Mouse (Mus musculus) limb, embryonic 11.5 days (tissue): ENCODE results near the gene Astn2. TPM values are rescaled to one million over a fixed set of nuclear protein-coding genes. Genes with fewer than 3 reads are reported as not detected.

Source experiments
- ATAC-seq: fragments of 200-750 bp; cut with Nextera tagmentation; 2 replicates; pipeline ENCODE4 v1.8.0; 2017; ENCODE audit warnings: low read depth; ENCODE audit not compliant: insufficient number of reproducible peaks, low FRiP score, low TSS enrichment
- DNase-seq: peaks from one replicate; pipeline ENCODE4 v3.0.0-alpha.2; 2015; ENCODE audit warnings: low spot score
- H3K27ac ChIP-seq: fragments of 300-500 bp; sonication (generic); replicated peaks from 2 replicates; pipeline ENCODE4 v1.5.1; 2014; ENCODE audit warnings: low read depth, mild to moderate bottlenecking, low read length
- H3K27me3 ChIP-seq: fragments of 300-500 bp; sonication (generic); 2 replicates; pipeline ENCODE4 v1.6.1; 2014; ENCODE audit warnings: mild to moderate bottlenecking, low read length, mixed read lengths; ENCODE audit not compliant: control insufficient read depth, insufficient read depth
- H3K36me3 ChIP-seq: fragments of 300-500 bp; sonication (generic); 2 replicates; pipeline ENCODE4 v1.6.1; 2014; ENCODE audit warnings: mild to moderate bottlenecking, low read length, moderate library complexity, mixed read lengths; ENCODE audit not compliant: control insufficient read depth, insufficient read depth
- H3K4me1 ChIP-seq: fragments of 300-500 bp; sonication (generic); 2 replicates; pipeline ENCODE4 v1.6.1; 2014; ENCODE audit warnings: low read length, mixed read lengths; ENCODE audit not compliant: control insufficient read depth, insufficient read depth
- H3K4me2 ChIP-seq: fragments of 300-500 bp; sonication (generic); 2 replicates; pipeline ENCODE4 v1.6.1; 2014; ENCODE audit warnings: low read depth, mild to moderate bottlenecking, moderate library complexity; ENCODE audit not compliant: severe bottlenecking
- H3K4me3 ChIP-seq: fragments of 300-500 bp; sonication (generic); 2 replicates; pipeline ENCODE4 v1.5.1; 2014; ENCODE audit warnings: low read depth, low read length
- H3K9ac ChIP-seq: fragments of 300-500 bp; sonication (generic); 2 replicates; pipeline ENCODE4 v1.6.1; 2014; ENCODE audit warnings: mild to moderate bottlenecking, low read length
- H3K9me3 ChIP-seq: fragments of 300-500 bp; sonication (generic); 2 replicates; pipeline ENCODE4 v1.6.1; 2016; ENCODE audit warnings: low read length; ENCODE audit not compliant: control insufficient read depth
- WGBS: fragments of 180-500 bp; shearing (Covaris S2); extraction: QIAGEN DNeasy Blood & Tissue Kit; methylation state at CpG from one replicate; pipeline ENCODE4 v1.1.7; 2014; 5-methylcytosine and 5-hydroxymethylcytosine counted together
- polyA plus RNA-seq: library from polyadenylated mRNA; unstranded; fragments of >200 nt; fragmentation: Nextera tagmentation; extraction: Ambion mirVana; gene quantifications from 2 replicates; pipeline ENCODE4 v1.2.1, GENCODE M21; 2014

The Astn2 gene
- polyA plus RNA-seq, 1 experiment from 2014 or later: 0.47 TPM

DNA sequence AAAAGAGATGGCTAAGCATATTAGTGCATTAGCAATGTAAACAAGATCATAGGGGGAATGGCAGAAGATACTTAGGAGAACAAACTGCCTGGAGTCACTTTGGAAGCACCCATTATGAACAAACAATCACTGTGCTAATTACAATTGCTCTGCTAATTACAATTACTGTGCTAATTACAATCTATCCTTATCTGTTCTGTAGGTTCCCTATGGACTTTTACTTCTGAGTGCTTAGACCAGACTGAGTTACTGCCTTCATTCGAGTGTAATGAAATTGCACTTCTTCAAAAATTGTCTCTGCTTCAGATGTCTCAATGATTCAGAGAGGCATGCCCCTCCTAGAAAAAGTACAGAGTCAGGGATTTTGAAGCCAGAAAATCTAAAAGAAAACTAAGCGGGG, 684.8 kb downstream of the Astn2 start:
- H3K9ac ChIP-seq: no peak overlapping the region

DNA sequence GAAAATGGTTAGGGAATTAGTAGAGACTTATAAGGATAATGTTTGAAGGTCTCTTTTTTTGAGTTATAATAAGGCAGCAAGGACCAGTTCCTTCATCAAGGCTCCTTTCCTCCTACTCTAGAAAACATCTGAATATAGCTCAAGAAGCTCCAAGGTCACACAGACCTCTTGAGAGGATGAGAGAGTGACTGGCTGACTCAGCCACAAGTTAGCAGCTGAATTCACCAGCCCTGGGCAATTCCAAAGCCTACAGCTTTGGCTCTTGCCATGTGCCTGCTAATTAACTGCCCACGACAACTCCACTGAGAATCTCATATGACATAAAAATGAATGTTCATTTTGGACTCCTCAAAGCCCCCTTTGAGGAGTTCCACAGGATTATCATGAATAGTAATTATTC, 686.5 kb downstream of the Astn2 start:
- ATAC-seq (no peak), DNase-seq (no peak)
- H3K9ac ChIP-seq: no peak overlapping the region
- WGBS: 78% methylated on average over 1 of the region's 1 CpGs
- no peak overlapping the region for H3K4me2 ChIP-seq
- no peak overlapping the region for H3K27ac ChIP-seq
- H3K9me3 ChIP-seq: no peaks in the 10 kb centered on the region
- H3K27me3 ChIP-seq: no peaks in the 10 kb centered on the region
- no peaks in the 10 kb centered on the region for H3K4me1 ChIP-seq
- no peaks in the 10 kb centered on the region for H3K36me3 ChIP-seq
- no peak overlapping the region for H3K4me3 ChIP-seq

More for the DNA sequence above, 684.8 kb downstream of the Astn2 start:
- no peaks in the 10 kb centered on the region for H3K4me1 ChIP-seq
- H3K36me3 ChIP-seq: no peaks in the 10 kb centered on the region
- H3K27me3 ChIP-seq: no peaks in the 10 kb centered on the region
- ATAC-seq (no peak), DNase-seq (no peak)
- H3K27ac ChIP-seq: no peak overlapping the region
- no peaks in the 10 kb centered on the region for H3K9me3 ChIP-seq
- WGBS: 79% methylated on average over 2 of the region's 2 CpGs
- no peak overlapping the region for H3K4me3 ChIP-seq
- no peak overlapping the region for H3K4me2 ChIP-seq

DNA sequence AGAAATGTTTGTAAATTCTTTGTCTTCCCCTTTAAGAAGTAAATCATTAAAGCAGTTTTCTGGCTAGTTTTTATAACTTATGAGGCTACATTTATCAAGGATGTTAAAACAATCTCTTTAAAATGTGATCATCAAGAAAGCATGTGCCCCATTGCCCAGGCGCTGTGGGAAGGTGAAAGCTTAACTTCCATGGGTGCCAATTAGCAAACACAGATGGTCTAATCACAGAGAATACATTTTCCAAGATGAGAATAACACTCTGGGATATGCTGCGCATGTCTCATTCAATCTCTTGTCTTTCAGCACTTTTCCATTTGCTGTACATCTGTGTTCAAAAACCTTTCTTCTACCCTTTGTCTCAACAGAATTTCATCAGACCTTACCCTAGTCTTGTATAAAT, 688.3 kb downstream of the Astn2 start:
- Histone ChIP-seq H3K4me1 (no peaks in the 10 kb centered on the region), H3K27me3 (no peaks in the 10 kb centered on the region), H3K36me3 (no peaks in the 10 kb centered on the region), H3K9me3 (no peaks in the 10 kb centered on the region), H3K27ac (no peak overlapping the region), H3K4me3 (no peak overlapping the region), H3K4me2 (no peak overlapping the region), H3K9ac (no peak overlapping the region)
- no peak for ATAC-seq
- 93% methylated on average over 2 of the region's 2 CpGs for WGBS
- DNase-seq: no peak

DNA sequence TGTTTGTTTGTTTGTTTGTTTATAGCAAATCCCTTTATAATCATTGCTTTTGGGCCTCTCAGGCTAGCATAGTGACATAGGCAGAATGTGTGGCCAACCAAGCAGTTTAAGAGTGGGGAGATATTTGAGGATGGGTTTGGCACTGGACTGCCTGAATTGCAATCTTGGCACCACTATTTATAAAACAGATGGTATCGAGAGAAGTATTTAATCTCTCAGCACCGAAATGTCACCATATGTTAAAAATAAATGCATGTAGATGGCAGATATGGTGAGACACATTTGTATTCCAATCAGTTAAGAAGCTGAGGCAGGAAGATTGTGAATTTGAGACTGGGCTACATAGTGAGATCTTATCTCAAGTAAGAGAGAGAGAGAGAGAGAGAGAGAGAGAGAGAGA, 692.7 kb downstream of the Astn2 start:
- Histone ChIP-seq H3K4me3 (no peak overlapping the region), H3K36me3 (no peaks in the 10 kb centered on the region), H3K27ac (no peak overlapping the region), H3K4me1 (no peaks in the 10 kb centered on the region), H3K4me2 (no peak overlapping the region), H3K9me3 (no peaks in the 10 kb centered on the region), H3K27me3 (no peaks in the 10 kb centered on the region), H3K9ac (no peak overlapping the region)
- DNase-seq (no peak), ATAC-seq (no peak)
- WGBS: 84% methylated on average over 2 of the region's 2 CpGs

DNA sequence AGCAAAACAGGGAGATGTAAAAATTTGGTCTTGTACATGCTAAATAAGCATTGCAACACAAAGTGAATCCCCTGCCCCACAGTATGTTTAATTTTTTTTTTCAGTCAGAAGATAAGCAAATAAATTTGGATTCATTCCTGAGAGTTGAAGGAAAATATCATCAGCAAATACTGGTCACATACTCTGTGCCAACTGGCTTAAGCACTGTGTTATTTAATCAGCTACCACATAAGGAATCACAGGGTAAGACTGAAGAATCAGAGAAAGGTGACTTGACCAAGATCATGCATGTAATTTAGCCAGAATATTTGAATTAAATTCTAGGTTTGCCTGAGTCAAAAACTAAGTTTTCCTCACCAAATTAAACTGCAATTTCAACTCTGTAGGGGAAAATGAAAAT, 693.8 kb downstream of the Astn2 start:
- no peak overlapping the region for H3K27ac ChIP-seq
- no peak overlapping the region for H3K4me3 ChIP-seq
- no peaks in the 10 kb centered on the region for H3K4me1 ChIP-seq
- no peak overlapping the region for H3K9ac ChIP-seq
- no peak for ATAC-seq
- H3K9me3 ChIP-seq: no peaks in the 10 kb centered on the region
- no peak overlapping the region for H3K4me2 ChIP-seq
- no peak for DNase-seq
- no peaks in the 10 kb centered on the region for H3K27me3 ChIP-seq
- no peaks in the 10 kb centered on the region for H3K36me3 ChIP-seq

DNA sequence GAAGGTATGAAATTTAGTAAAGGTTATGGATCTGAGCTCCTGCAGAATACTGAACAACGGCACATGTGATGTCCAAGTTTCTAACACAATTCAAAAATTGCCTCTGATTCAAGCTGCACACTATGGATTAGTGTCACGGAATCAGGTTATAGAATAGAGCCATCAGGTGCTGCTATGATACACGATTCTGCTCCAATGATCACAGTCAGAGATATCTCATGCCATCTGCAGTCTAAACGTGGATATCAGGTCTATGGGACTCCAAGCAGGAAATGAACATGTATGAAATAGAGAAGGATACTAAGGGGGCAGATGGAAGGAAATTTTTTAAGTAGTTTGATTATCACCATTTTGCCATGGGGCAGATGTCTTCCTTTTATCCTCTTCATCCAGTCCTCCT, 702.6 kb downstream of the Astn2 start:
- 84% methylated on average over 4 of the region's 4 CpGs for WGBS
- Histone ChIP-seq H3K4me2 (no peak overlapping the region), H3K9me3 (no peaks in the 10 kb centered on the region), H3K36me3 (no peaks in the 10 kb centered on the region), H3K9ac (no peak overlapping the region), H3K4me3 (no peak overlapping the region), H3K27ac (no peak overlapping the region), H3K27me3 (no peaks in the 10 kb centered on the region), H3K4me1 (no peaks in the 10 kb centered on the region)
- ATAC-seq (no peak), DNase-seq (no peak)

DNA sequence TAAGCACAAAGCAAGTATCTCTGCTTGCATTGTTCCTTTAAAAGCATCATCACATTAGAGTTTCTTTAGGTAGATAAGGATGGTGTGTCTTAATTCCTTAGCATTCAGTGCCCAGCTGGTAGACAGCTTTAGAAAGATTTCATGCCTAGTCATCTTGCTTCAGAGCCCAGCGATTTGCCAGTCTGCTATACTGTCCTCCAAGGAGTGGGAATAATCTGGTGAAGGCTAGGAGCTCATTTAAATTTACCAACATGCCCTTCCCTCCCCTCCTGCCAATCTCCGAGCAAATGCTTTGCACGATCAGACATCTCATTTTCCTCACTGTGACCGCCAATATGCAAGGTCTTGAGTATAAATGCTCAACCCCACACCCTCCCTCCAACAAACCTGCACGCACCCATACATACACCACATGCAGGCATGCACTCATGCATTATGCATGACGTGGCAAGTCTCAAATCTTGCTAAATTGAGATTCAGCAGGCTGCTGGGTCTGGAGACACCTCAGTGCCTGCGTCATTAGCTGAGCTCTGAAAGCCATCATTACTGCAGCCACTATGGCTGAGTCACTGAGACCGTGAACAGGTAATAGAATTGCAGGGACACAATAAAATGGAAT, 704.6 kb downstream of the Astn2 start:
- 61% methylated on average over 8 of the region's 8 CpGs for WGBS
- no peaks in the 10 kb centered on the region for H3K27me3 ChIP-seq
- DNase-seq (no peak), ATAC-seq (no peak)
- no peaks in the 10 kb centered on the region for H3K36me3 ChIP-seq
- no peak overlapping the region for H3K27ac ChIP-seq
- no peaks in the 10 kb centered on the region for H3K4me1 ChIP-seq
- no peaks in the 10 kb centered on the region for H3K9me3 ChIP-seq
- H3K4me2 ChIP-seq: no peak overlapping the region
- H3K4me3 ChIP-seq: no peak overlapping the region
- no peak overlapping the region for H3K9ac ChIP-seq

DNA sequence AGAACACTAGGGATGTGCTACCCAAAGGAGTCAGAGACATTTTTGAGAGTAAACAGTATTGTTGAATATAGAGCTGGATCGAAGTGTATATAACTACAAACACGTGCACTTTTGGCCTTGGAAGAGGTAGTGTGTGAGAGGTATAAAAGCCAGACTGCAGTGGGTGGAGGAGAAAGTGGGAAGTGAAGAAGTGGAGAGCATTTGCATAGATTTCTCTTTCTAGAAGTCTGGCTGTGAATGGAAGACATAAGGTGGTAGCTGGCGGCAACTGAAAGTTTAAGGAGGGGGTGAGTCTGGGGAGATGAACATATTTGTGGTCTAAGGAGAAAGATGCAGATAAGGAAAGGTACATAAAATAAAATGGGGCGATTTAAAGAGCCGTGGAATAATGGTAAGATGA, 709.2 kb downstream of the Astn2 start:
- ATAC-seq (no peak), DNase-seq (no peak)
- no peak overlapping the region for H3K4me2 ChIP-seq
- no peak overlapping the region for H3K27ac ChIP-seq
- H3K9ac ChIP-seq: no peak overlapping the region
- WGBS: 92% methylated on average over 5 of the region's 5 CpGs
- H3K27me3 ChIP-seq: no peaks in the 10 kb centered on the region
- H3K4me1 ChIP-seq: no peaks in the 10 kb centered on the region
- no peaks in the 10 kb centered on the region for H3K9me3 ChIP-seq
- H3K4me3 ChIP-seq: no peak overlapping the region
- no peaks in the 10 kb centered on the region for H3K36me3 ChIP-seq

DNA sequence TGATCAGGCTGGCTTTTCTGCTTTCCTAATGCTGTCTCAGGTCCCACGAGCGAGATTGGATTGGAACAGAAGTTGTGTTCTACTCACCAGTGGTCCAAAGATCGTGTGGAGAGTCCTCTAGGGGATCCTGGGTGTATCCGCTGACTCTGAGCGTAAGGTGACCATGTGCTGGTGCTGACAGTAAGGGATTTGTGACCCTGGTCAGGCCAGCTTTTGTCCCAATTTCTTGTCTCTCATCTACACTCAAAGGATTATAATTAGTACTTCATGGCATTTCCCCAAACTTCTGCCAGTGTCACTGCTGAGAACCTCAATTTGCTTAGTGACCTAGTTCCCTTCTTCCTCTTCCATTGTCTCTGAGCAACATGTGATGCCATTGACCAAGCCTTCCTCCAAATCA, 710.4 kb downstream of the Astn2 start:
- no peak overlapping the region for H3K4me3 ChIP-seq
- no peak for DNase-seq
- H3K9ac ChIP-seq: no peak overlapping the region
- H3K4me2 ChIP-seq: no peak overlapping the region
- no peaks in the 10 kb centered on the region for H3K4me1 ChIP-seq
- no peaks in the 10 kb centered on the region for H3K27me3 ChIP-seq
- H3K9me3 ChIP-seq: no peaks in the 10 kb centered on the region
- 79% methylated on average over 5 of the region's 5 CpGs for WGBS
- H3K36me3 ChIP-seq: no peaks in the 10 kb centered on the region
- no peak overlapping the region for H3K27ac ChIP-seq
- no peak for ATAC-seq
